Mouse (Mus musculus): Measurements from ENCODE around the gene Srm. TPM values are rescaled to one million over a fixed set of nuclear protein-coding genes. Genes with fewer than 3 reads are reported as not detected.

Gene Srm
- polyA plus RNA-seq, 1 experiment from 2014 or later, result 45.4 TPM

GRCm38 (mm10) chr4:148619805-148620204 is 28.5 kb downstream of the Srm start:
- no peak for TF ChIP-seq CTCF (IDR thresholded peaks at IDR 0.05)
- ATAC-seq (no peak), DNase-seq (ENCODE audit: low read depth, low spot score) (no peak)
- ChIA-PET CTCF (interaction anchor here (1.5 kb wide), 1 partner anchor 11 kb away, joined by 3 read pairs; no protein-coding TSS in a partner anchor), POLR2A (no interaction called here)
- H3K27me3 ChIP-seq, result no peaks in the 10 kb centered on the region
- in situ Hi-C loops (cut with MboI; ENCODE audit: low pct_unique_long_range_greater_than_20kb), result no loop called here

- ChIA-PET CTCF (interaction anchor here (1.5 kb wide), 1 partner anchor 12 kb away, joined by 3 read pairs; no protein-coding TSS in a partner anchor), POLR2A (no interaction called here)
- in situ Hi-C loops (cut with MboI; ENCODE audit: low pct_unique_long_range_greater_than_20kb), result no loop called here
- no peak for TF ChIP-seq CTCF (IDR thresholded peaks at IDR 0.05)
- ATAC-seq, result no peak
- DNase-seq (ENCODE audit: low read depth, low spot score), result no peak
- H3K27me3 ChIP-seq, result no peaks in the 10 kb centered on the region
These were observed 29.4 kb downstream of the Srm start for GRCm38 (mm10) chr4:148620718-148621117.

GRCm38 (mm10) chr4:148622485-148622884 is 31.2 kb downstream of the Srm start:
- in situ Hi-C loops (cut with MboI; ENCODE audit: low pct_unique_long_range_greater_than_20kb), result no loop called here
- POLR2A ChIA-PET, result no interaction called here
- DNase-seq (ENCODE audit: low read depth, low spot score) (no peak), ATAC-seq (no peak)
- no peaks in the 10 kb centered on the region for H3K27me3 ChIP-seq
- CTCF ChIA-PET, result no interaction called here
- TF ChIP-seq CTCF (IDR thresholded peaks at IDR 0.05), result no peak

GRCm38 (mm10) chr4:148623609-148624008 is 32.3 kb downstream of the Srm start:
- no peak for TF ChIP-seq CTCF (IDR thresholded peaks at IDR 0.05)
- DNase-seq (ENCODE audit: low read depth, low spot score) (no peak), ATAC-seq (no peak)
- CTCF ChIA-PET, result no interaction called here
- no peaks in the 10 kb centered on the region for H3K27me3 ChIP-seq
- in situ Hi-C loops (cut with MboI; ENCODE audit: low pct_unique_long_range_greater_than_20kb), result no loop called here
- POLR2A ChIA-PET, result no interaction called here

GRCm38 (mm10) chr4:148625010-148625409 is 33.7 kb downstream of the Srm start:
- no peak for TF ChIP-seq CTCF (IDR thresholded peaks at IDR 0.05)
- H3K27me3 ChIP-seq, result no peaks in the 10 kb centered on the region
- DNase-seq (ENCODE audit: low read depth, low spot score) (no peak), ATAC-seq (no peak)
- in situ Hi-C loops (cut with MboI; ENCODE audit: low pct_unique_long_range_greater_than_20kb), result no loop called here
- POLR2A ChIA-PET, result no interaction called here
- CTCF ChIA-PET, result interaction anchor here (0.7 kb wide), 1 partner anchor 19 kb away, joined by 3 read pairs; no protein-coding TSS in a partner anchor

GRCm38 (mm10) chr4:148625756-148626622 is 34.7 kb downstream of the Srm start:
- TF ChIP-seq CTCF (IDR thresholded peaks at IDR 0.05), result no peak
- ChIA-PET POLR2A (no interaction called here), CTCF (no interaction called here)
- peak; percentile 49 for ATAC-seq
- no peak for DNase-seq (ENCODE audit: low read depth, low spot score)
- no peaks in the 10 kb centered on the region for H3K27me3 ChIP-seq
- in situ Hi-C loops (cut with MboI; ENCODE audit: low pct_unique_long_range_greater_than_20kb), result no loop called here

GRCm38 (mm10) chr4:148626623-148627185 is 35.4 kb downstream of the Srm start, which contains the start of gene Tardbp:
Gene Tardbp, minus strand, starts transcription at chr4:148627019.
- DNase-seq (ENCODE audit: low read depth, low spot score), result peak; percentile 55
- CTCF ChIA-PET, result interaction anchor here (0.6 kb wide), 1 partner anchor 19 kb away, joined by 3 read pairs; no protein-coding TSS in a partner anchor
- in situ Hi-C loops (cut with MboI; ENCODE audit: low pct_unique_long_range_greater_than_20kb), result no loop called here
- TF ChIP-seq CTCF (IDR thresholded peaks at IDR 0.05), result no peak
- POLR2A ChIA-PET, result no interaction called here
- peak; percentile 88 for ATAC-seq
- no peaks in the 10 kb centered on the region for H3K27me3 ChIP-seq

GRCm38 (mm10) chr4:148627246-148627645 is 35.9 kb downstream of the Srm start:
- ChIA-PET POLR2A (no interaction called here), CTCF (interaction anchor here (0.6 kb wide), 1 partner anchor 20 kb away, joined by 3 read pairs; no protein-coding TSS in a partner anchor)
- ATAC-seq (no peak), DNase-seq (ENCODE audit: low read depth, low spot score) (no peak)
- in situ Hi-C loops (cut with MboI; ENCODE audit: low pct_unique_long_range_greater_than_20kb), result no loop called here
- no peaks in the 10 kb centered on the region for H3K27me3 ChIP-seq
- no peak for TF ChIP-seq CTCF (IDR thresholded peaks at IDR 0.05)

GRCm38 (mm10) chr4:148632013-148632692 is 40.9 kb downstream of the Srm start:
- CTCF ChIA-PET, result interaction anchor here (0.6 to 1.5 kb wide), 3 partner anchors 11 to 30 kb away, joined by 3 to 4 read pairs (median 3); partner anchors contain the start of gene Gm572
- ATAC-seq (no peak), DNase-seq (ENCODE audit: low read depth, low spot score) (no peak)
- in situ Hi-C loops (cut with MboI; ENCODE audit: low pct_unique_long_range_greater_than_20kb), result no loop called here
- POLR2A ChIA-PET, result no interaction called here
- H3K27me3 ChIP-seq, result no peaks in the 10 kb centered on the region
- no peak for TF ChIP-seq CTCF (IDR thresholded peaks at IDR 0.05)

- DNase-seq (ENCODE audit: low read depth, low spot score) (no peak), ATAC-seq (no peak)
- POLR2A ChIA-PET, result no interaction called here
- no peak for TF ChIP-seq CTCF (IDR thresholded peaks at IDR 0.05)
- no peaks in the 10 kb centered on the region for H3K27me3 ChIP-seq
- CTCF ChIA-PET, result no interaction called here
- in situ Hi-C loops (cut with MboI; ENCODE audit: low pct_unique_long_range_greater_than_20kb), result no loop called here
These were observed 42.2 kb downstream of the Srm start for GRCm38 (mm10) chr4:148633395-148634061.

All from Patski (cell line).